Mouse (Mus musculus) adrenal gland, postnatal 4 days (tissue): Measurements from ENCODE around the gene Fn3k. TPM values are rescaled to one million over a fixed set of nuclear protein-coding genes. Genes with fewer than 3 reads are reported as not detected.

Experiments
- DNase-seq, 2 experiments: peaks; one replicate each; pipeline ENCODE4 v3.0.0; 2021 to 2022; ENCODE audit warnings: low spot score in 2 of 2, mixed read lengths in 2 of 2
- long read RNA-seq, 2 experiments: library from polyadenylated mRNA; stranded (forward); transcript quantifications; one replicate each; pipeline ENCODE4 v2.0.0; 2021
- total RNA-seq, 2 experiments: library from RNA; stranded (reverse); gene quantifications; 2 replicates each; pipeline ENCODE4 v1.2.3; 2021

Gene Fn3k
- total RNA-seq = 1 to 10 TPM; 5.3 to 5.4 TPM
- long read RNA-seq, experiment 1, partial matches to known transcripts = 0 of 2 reads
- long read RNA-seq, experiment 1, other reads (novel, unspliced or antisense) = 1 of 2 reads
- long read RNA-seq, experiment 2, partial matches to known transcripts = 0 of 2 reads
- long read RNA-seq, experiment 2, other reads (novel, unspliced or antisense) = 0 of 2 reads

DNA sequence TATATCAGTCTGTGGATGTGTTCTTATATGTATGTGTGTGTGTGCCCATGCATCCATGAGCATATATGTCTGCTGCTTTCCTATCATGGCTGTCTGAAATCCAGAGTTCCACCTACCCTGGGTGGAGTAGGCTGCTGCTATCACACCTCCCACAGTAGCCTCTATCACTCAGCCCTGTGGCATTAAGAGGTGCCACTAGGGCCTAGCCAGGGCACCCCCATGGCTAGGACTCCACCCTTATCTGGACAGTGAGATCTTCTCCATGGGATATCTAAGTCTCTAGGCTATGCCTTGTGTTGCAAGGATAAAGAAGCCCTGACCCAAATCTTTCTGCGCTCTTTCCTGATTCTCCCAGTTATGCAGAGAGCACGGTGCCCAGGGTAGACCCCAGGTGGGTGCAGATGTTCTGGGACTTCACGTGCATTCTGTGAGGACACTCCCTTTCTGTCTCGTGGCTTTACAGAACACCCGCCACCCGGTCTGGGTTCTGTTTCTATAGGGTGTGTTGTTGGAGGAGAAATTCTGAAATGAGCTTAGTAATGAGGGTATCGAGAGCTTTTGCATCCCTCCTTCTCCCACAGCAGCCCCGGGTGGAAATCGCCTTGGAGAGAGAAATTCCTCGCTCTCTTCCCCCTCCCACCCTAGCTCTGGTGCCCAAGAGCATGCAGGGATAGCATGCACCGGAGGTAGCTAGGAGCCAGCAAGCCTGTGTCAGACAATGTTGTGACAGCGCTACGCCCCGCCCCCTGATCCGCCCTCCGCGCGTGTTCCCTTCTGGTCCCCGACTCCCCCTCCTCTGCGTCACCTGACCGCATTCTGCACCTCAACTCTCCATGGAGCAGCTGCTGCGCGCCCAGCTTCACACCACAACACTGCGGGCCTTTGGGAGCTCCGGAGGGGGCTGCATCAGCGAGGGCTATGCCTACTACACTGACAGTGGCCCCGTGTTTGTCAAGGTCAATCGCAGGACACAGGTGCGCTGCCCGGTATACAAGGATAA, at the start of gene Fn3k:
Fn3k (plus strand) TSS at position 758 of the 1,000 bp plus-strand sequence.
- peak; percentile 61 to 70 for DNase-seq

GRCm38 (mm10) chr11:121387750-121388553, 46.8 kb upstream of the Fn3k start, which contains the start of gene Rab40b:
TSS of gene Rab40b (minus strand) at chr11:121388251.
- DNase-seq = peak; percentile 57 to 85

GRCm38 (mm10) chr11:121388554-121388945, 46.2 kb upstream of the Fn3k start:
- DNase-seq = no peak

DNA sequence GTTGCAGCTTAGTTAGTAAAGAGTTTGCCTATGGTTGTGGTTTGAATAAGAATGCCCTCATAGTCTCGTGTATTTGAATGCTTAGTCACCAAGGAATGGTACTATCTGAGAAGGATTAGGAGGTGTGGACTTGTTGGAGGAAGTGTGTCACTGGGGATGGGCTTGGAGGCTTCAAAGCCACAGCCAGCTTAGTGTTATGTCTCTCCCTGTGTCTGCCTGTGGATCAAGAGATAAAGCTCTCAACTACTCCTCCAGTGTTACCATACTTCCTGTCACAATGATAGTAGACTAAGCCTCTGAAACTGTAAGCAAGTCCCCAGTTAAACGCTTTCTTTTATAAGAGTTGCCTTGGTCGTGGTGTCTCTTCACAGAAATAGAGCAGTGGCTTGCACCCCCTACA, 43.9 kb upstream of the Fn3k start:
- DNase-seq = no peak

DNA sequence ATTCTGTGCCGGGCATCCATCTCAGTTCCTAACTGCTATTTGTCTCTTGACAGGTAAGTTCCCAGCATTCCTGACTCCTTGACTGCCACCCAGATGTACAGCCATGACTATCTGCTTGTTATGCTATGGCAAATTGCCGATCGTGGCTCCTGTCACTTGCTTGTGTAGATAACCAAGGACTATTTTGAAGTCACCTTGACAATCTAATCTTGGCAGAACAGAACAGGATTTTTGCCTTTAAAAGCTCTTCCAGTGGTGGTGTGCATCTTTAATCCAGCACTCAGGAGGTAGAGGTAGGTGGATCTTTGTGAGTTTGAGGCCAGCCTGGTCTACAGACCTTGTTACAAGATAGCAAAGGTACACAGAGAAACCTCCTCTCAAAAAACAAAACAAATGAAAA, 42.3 kb upstream of the Fn3k start:
- DNase-seq = no peak

DNA sequence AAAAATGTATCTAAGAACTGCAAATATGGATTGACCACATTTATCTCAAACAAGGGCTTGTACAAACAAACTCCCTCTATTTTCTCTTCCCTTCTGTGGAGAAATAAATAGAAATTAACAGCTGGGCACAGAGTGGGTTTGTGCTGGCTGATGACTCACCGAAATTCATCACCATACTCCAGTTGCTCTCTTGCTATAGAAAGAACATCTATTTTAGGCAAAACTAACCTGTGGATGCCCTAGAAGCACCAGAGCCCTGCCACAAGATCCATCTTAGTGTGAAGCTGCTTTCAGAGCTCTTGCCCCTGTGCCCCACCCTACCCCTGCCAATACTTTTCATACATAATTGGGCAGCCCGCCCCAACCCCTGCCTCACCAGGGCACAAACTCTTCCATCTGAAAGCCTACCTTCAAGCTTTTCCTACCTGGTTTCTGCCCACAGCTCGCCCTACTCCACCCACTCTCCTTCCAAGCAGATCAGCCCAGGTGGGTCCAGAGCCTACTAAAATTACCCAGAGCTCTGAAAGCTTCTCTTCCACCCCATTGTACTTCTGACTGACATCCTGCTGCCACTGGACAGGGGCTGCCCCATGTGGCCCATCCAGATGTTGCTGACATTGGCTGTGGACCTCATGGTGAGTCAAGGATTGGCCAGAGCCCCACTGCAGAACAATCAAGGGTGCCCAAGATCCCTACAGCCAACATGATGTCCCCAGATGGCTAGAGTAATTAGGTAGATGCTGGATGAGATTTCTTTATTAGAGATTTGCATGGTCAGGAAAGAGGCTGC, 27.2 kb upstream of the Fn3k start:
- DNase-seq = no peak

GRCm38 (mm10) chr11:121414762-121415161, 20.0 kb upstream of the Fn3k start:
- DNase-seq = no peak

DNA sequence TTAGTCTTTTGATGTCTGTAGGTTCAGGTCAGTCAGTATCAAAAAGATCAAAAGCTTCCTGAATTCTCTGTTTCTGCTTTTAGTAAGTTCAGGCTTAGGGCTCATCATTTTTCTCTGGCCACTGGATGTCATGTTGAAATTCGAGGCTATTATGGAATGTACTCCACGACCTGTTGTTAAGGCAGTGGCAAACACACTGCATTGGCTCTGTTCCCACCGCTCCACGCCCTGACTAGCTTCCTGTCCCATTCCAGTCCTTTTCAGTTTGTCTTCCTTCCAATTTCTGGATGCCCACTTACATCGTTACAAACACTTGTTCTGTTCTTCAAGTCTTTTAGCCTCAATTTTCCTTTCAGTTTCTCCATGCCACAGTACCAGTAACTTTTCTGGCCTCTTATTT, 19.4 kb upstream of the Fn3k start:
- no peak for DNase-seq

DNA sequence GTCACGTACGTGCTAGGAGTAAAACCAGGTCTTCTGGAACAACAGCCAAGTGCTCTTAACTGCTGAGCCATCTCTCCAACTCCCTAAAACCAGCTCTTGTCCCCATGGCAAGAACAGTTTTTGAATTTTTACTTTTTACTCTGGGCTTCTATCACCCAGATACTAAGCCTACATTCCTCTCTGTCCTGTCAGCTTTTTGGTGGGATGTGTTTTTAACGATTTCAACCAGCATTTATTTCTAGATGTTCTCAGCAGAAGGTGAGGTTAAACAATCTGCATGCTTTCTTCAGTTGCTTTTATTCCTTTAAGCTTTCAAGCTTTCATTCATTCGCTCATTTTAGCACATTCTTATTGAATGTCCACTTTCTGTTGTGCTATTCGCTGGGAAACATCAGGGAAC, 16.7 kb upstream of the Fn3k start:
- DNase-seq = no peak

DNA sequence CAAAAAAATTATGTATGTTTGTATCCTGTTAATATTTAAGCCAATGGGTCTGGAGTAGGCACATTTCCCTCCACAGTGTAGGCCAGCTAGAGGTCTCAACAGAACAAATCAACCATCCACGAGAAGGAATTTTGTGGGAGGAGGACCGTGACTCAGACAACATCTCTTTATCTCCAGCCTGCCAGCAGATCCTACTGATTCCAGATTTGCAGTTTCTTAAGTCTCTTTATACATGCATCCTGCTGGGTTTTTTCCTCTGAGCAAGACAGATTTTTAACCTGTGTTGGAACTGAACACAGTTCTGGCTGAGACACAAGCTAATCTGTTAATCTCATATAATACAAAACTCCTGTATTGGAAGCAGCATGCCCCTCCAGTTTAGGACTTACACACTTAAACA, 15.8 kb upstream of the Fn3k start:
- no peak for DNase-seq

DNA sequence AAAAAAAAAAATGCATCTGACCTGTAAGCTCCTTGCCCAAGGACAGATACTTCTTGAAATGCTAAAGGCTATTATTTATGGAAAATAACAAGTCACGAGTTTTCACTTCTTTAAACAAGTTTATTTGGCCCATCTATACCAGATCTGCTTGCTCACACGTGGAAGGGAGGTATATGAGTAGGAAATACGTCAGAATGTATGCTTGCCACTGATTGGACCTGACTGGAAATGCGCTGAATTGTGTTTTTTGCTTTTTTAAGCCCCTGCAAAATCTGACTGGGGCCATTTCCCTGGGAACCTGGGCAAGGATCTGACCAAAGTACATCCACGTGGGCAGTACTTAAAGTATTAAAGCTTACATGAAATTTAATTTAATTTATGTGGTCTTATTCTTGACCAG, 14.3 kb upstream of the Fn3k start:
- no peak for DNase-seq

DNA sequence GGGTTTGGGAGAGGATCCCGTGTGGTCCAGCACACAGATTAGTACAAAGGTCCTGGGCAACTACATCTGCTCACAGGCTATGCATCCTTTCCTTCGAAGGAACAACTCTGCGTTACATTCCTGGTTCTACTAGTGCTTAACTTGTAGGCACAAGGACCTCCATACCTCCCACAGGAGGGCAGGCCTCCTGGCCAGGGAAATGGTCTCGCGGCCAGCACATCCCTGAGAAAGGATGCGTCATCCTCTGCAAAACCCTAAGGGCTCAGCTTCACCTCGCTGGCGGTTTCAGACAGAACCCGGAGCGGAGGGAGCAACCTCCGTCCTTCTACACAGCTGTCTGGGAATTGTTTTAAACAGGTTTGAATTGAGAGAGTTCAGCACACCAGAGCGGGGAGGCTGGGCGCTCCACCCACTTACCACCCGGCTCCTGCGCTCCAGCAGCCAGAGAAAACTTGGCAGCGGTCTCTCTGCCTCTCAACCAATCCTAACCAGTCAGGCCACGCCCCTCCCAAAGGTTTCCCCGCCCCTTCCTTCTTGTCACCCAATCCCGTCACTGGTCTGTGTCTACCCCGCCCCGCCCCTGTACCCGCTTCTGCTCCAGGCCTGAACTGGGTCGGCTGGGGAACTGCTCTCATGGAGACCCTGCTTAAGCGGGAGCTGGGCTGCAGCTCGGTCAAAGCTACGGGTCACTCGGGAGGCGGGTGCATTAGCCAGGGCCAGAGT, 13.7 kb upstream of the Fn3k start, which contains the start of gene Fn3krp:
Fn3krp (plus strand) TSS at position 572 of the 723 bp plus-strand sequence.
- DNase-seq = peak; percentile 90 to 96

- DNase-seq = no peak
These were observed 13.1 kb upstream of the Fn3k start for GRCm38 (mm10) chr11:121421553-121422173.

DNA sequence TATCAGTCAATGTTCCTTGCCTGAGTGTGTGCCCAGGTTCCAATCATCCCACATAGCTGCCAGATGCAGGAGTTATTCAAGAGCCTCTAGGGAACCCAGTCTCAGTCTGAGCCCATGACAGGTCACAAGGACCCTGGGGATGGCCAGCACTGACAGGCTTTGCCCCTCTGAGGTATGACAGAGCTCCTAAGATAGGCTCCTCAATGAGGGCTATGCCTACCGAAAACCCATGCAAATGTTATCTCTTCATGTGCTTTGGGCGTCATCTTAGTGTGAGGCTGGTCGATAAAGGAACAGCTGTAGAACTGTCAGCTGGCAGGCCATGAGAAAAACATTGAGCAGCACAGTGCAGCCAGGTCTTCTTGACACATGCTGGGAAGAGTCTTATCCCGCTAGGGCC, 1.3 kb upstream of the Fn3k start:
- DNase-seq = no peak

- DNase-seq = no peak
These were observed 2.5 kb downstream of the Fn3k start for GRCm38 (mm10) chr11:121437236-121437635.

- no peak for DNase-seq
These were observed 5.1 kb downstream of the Fn3k start for GRCm38 (mm10) chr11:121439686-121440292.

DNA sequence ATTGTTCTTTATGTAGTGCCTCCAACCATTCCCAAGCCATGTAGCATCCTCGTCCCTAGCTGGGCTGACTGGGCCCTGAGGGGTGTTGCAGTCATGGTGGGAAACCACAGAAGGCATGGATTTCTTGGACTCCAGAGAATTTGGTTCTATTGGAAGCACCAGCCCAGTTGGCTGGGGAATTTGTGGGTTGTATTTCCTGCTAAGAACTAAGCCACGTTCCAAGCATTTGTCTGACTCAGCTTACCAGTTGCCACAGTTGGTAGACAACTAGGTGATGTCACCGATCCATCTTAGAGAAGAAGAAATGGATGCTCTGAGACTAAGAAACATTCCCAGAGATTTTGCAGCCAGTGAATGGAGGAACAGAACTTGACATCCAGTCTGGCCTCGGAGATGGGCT, 6.9 kb downstream of the Fn3k start:
- DNase-seq = no peak

DNA sequence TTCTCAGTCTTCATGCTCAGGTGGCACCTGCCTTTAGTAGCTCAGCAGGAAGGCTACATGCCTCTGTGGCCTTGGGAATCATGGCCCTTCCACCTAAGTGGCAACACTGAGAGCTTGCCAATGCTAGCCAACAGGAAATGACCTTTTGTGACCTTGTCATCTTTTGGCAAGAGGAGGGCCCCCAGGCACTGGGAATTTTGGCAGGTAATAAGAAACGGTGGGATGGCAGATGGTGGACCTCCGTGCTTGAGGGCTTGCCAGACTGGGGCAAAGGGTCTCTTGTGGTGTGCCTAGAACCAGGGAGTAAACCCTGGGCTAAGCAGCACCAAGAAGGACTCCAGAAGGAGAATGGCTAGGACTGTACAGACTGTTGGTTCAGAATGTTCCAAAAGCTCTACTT, 7.4 kb downstream of the Fn3k start:
- DNase-seq = no peak

- no peak for DNase-seq
These were observed 16.6 kb downstream of the Fn3k start for GRCm38 (mm10) chr11:121451216-121451726.
